Mouse (Mus musculus): ENCODE data around the gene Nprl2.

Gene Nprl2

GRCm38 (mm10) chr9:107521711-107522399 lies 20.2 kb upstream of the Nprl2 start:
- no peak for TF ChIP-seq GATA4 (IDR thresholded peaks at IDR 0.05; ENCODE audit: insufficient replicate concordance, low read length)

- TF ChIP-seq GATA4 (IDR thresholded peaks at IDR 0.05; ENCODE audit: insufficient replicate concordance, low read length): no peak
These were observed 19.7 kb upstream of the Nprl2 start for GRCm38 (mm10) chr9:107522400-107522711.

DNA sequence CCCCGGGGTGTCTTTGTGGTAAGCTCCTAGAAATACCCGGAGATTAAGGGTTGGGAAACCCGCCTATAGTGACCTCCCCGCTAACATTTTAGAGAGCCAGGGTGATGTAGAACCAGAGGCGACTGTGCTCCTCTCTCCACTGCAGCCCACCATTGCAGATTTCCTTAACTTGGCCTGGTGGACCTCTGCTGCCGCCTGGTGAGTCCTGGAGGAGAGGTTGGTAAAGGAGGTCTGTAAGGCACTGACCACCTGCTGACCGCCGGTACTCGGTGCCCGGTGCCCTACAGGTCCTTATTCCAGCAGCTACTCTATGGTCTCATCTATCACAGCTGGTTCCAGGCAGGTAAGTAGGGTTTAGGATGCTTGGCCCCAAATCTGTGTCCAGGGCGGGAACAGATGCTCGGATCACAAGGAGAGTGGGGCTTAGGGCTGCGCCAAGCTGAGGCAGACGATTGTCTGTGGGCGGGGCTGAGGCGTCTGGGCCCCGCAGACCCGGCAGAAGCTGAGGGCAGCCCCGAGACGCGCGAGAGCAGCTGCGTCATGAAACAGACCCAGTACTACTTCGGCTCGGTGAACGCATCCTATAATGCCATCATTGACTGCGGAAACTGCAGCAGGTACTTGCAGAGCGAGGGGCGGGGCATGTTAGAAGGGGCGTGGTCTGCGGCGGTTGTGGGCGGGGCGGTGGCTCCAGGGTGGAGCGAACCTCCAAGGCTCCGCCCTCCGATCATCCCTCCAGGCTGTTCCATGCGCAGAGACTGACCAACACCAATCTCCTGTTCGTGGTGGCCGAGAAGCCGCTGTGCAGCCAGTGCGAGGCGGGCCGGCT lies 15.6 kb upstream of the Nprl2 start:
- no peak for TF ChIP-seq GATA4 (IDR thresholded peaks at IDR 0.05; ENCODE audit: insufficient replicate concordance, low read length)

- TF ChIP-seq GATA4 (IDR thresholded peaks at IDR 0.05; ENCODE audit: insufficient replicate concordance, low read length): peak; percentile 39; the same call in 1 of the 2 replicates
These were observed 8.1 kb upstream of the Nprl2 start, which contains the start of gene Tmem115 for GRCm38 (mm10) chr9:107533791-107534407. Gene Tmem115, plus strand, starts transcription at chr9:107533945.

DNA sequence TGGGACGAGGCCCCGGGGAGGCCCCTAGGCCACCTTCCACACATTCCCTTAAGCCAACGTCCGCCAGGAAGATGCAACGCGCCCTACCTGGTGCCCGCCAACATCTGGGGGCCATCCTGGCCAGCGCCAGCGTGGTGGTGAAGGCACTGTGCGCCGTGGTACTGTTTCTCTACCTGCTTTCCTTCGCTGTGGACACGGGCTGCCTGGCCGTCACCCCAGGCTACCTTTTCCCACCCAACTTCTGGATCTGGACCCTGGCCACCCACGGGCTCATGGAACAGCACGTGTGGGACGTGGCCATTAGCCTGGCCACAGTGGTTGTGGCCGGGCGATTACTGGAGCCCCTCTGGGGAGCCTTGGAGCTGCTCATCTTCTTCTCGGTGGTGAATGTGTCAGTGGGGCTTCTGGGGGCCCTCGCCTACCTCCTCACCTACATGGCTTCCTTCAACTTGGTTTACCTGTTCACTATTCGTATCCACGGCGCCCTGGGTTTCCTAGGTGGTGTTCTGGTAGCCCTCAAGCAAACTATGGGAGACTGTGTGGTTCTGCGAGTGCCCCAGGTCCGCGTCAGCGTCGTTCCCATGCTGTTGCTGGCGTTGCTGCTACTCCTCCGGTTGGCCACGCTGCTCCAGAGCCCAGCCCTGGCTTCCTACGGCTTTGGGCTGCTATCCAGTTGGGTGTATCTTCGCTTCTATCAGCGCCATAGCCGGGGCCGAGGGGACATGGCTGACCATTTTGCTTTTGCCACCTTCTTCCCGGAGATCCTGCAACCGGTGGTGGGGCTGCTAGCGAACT lies 7.4 kb upstream of the Nprl2 start:
- TF ChIP-seq GATA4 (IDR thresholded peaks at IDR 0.05; ENCODE audit: insufficient replicate concordance, low read length): no peak

GRCm38 (mm10) chr9:107538231-107538630 lies 3.8 kb upstream of the Nprl2 start:
- TF ChIP-seq GATA4 (IDR thresholded peaks at IDR 0.05; ENCODE audit: insufficient replicate concordance, low read length): no peak

- no peak for TF ChIP-seq GATA4 (IDR thresholded peaks at IDR 0.05; ENCODE audit: insufficient replicate concordance, low read length)
These were observed 3.3 kb upstream of the Nprl2 start for GRCm38 (mm10) chr9:107538711-107539110.

DNA sequence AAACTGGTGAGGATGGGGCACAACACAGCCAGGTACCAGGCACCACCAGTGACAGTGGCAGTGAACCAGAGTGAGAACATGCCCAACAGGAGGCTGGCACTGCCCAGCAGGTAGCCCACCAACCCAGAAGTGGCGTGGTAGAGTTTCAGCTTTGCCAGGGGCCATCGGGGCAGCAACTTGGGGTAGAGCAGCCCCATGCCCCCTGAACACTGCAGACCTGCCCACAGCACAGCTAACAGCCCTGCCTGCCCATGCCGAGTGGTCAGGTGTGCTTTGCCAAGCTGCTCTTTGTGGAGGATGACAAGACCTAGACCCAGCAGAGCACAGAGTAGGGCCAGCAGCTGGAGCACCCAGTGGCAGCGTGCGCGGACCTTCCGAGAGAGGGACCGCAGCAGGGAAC lies 2.1 kb upstream of the Nprl2 start:
- no peak for TF ChIP-seq GATA4 (IDR thresholded peaks at IDR 0.05; ENCODE audit: insufficient replicate concordance, low read length)

- no peak for TF ChIP-seq GATA4 (IDR thresholded peaks at IDR 0.05; ENCODE audit: insufficient replicate concordance, low read length)
These were observed 1.6 kb upstream of the Nprl2 start for GRCm38 (mm10) chr9:107540420-107540819.

DNA sequence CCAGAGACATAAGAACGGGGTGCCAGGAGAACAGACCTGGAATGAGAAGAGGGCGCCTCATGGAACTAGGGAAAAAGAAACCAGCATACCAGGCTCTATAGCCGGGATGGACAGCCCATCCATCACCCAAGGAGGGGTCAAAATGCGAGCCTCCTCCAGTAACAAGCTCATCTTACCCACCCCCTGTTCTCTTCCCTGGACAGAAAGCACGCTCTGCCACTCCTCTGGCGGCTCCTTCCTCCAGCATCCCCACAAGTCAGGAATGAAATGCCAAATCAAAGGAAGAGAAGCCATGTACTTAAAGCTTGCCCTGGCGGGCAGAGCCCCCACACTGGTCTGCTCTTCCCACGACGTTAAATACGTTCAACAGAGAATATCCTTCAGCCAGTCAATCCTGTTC lies 1.0 kb upstream of the Nprl2 start:
- no peak for TF ChIP-seq GATA4 (IDR thresholded peaks at IDR 0.05; ENCODE audit: insufficient replicate concordance, low read length)

DNA sequence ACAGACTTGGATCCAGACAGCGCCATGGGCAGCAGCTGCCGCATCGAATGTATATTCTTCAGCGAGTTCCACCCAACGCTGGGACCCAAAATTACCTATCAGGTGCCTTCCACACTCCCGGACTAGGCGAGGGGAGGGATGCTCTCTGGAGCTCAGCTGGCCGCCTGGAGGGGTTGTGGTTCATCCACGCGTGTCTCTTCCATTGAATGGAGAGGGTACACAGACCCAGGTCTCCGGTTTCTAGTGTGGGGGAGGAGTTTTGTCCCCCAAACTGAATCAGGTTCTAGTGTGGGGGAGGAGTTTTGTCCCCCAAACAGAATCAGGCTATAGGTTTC lies 293 bp downstream of the Nprl2 start:
- no peak for TF ChIP-seq GATA4 (IDR thresholded peaks at IDR 0.05; ENCODE audit: insufficient replicate concordance, low read length)

- TF ChIP-seq GATA4 (IDR thresholded peaks at IDR 0.05; ENCODE audit: insufficient replicate concordance, low read length): no peak
These were observed 695 bp downstream of the Nprl2 start for GRCm38 (mm10) chr9:107542721-107543120.

- no peak for TF ChIP-seq GATA4 (IDR thresholded peaks at IDR 0.05; ENCODE audit: insufficient replicate concordance, low read length)
These were observed 1.3 kb downstream of the Nprl2 start for GRCm38 (mm10) chr9:107543299-107543698.

- no peak for TF ChIP-seq GATA4 (IDR thresholded peaks at IDR 0.05; ENCODE audit: insufficient replicate concordance, low read length)
These were observed 2.2 kb downstream of the Nprl2 start for GRCm38 (mm10) chr9:107544196-107544700.

GRCm38 (mm10) chr9:107544729-107545128 lies 2.7 kb downstream of the Nprl2 start:
- no peak for TF ChIP-seq GATA4 (IDR thresholded peaks at IDR 0.05; ENCODE audit: insufficient replicate concordance, low read length)

Measured in liver, adult (tissue).